Mouse (Mus musculus) testis, adult 2 months (tissue): ENCODE measurements around the gene Rtn4ip1.

Experiments used
- CTCF ChIP-seq: fragments of 200-500 bp; IDR thresholded peaks from 2 replicates; pipeline ENCODE4 v1.5.1; 2012; ENCODE audit warnings: low read depth, mild to moderate bottlenecking, inconsistent platforms, low read length, moderate library complexity; ENCODE audit not compliant: control insufficient read depth, insufficient read depth, insufficient replicate concordance
- POLR2A ChIP-seq: fragments of 200-500 bp; IDR thresholded peaks from 2 replicates; pipeline ENCODE4 v1.6.1; 2012; ENCODE audit warnings: low read depth, mild to moderate bottlenecking, inconsistent platforms, low read length, moderate library complexity; ENCODE audit not compliant: control insufficient read depth

- no peak for TF ChIP-seq CTCF
- TF ChIP-seq POLR2A, result no peak
Measured at GRCm38 (mm10) chr10:43977353-43977752, 75.7 kb downstream of the Rtn4ip1 start.
